Mouse (Mus musculus): Measurements from ENCODE around the gene Gtf2f2.

GRCm38 (mm10) chr14:75983891-75984290 lies 26.8 kb downstream of the Gtf2f2 start:
- TF ChIP-seq CTCF (IDR thresholded peaks at IDR 0.05) (no peak), EP300 (IDR thresholded peaks at IDR 0.05) (no peak)

All from lung, postnatal 0 days (tissue).